Mouse (Mus musculus) neural tube, embryonic 11.5 days (tissue): ENCODE measurements at regions not wholly inside any gene's neighbourhood (a gene's known extent, or its start where the extent isn't known, plus 50 kb on each side); places are given as distances from the start of the nearest gene placed in this dataset.

Experiments used
- ATAC-seq: fragments of 200-750 bp; cut with Nextera tagmentation; 2 replicates; pipeline ENCODE4 v1.8.0; 2017; ENCODE audit warnings: moderate number of reproducible peaks, mild to moderate bottlenecking, moderate TSS enrichment, moderate library complexity; ENCODE audit not compliant: insufficient read depth, low FRiP score, low TSS enrichment
- DNase-seq: peaks from one replicate; pipeline ENCODE4 v3.0.0-alpha.2; 2015; ENCODE audit warnings: low spot score
- H3K27ac ChIP-seq: fragments of 300-500 bp; sonication (generic); 2 replicates; pipeline ENCODE4 v1.5.1; 2014; ENCODE audit warnings: low read depth, mild to moderate bottlenecking, low read length
- H3K27me3 ChIP-seq: fragments of 300-500 bp; sonication (generic); 2 replicates; pipeline ENCODE4 v1.6.1; 2014; ENCODE audit warnings: mild to moderate bottlenecking, low read length, mixed read lengths; ENCODE audit not compliant: control insufficient read depth, insufficient read depth
- H3K36me3 ChIP-seq: fragments of 300-500 bp; sonication (generic); 2 replicates; pipeline ENCODE4 v1.6.1; 2014; ENCODE audit warnings: mild to moderate bottlenecking, low read length, moderate library complexity, mixed read lengths; ENCODE audit not compliant: control insufficient read depth, insufficient read depth
- H3K4me1 ChIP-seq: fragments of 300-500 bp; sonication (generic); 2 replicates; pipeline ENCODE4 v1.6.1; 2014; ENCODE audit warnings: low read length, mixed read lengths; ENCODE audit not compliant: control insufficient read depth, insufficient read depth
- H3K4me2 ChIP-seq: fragments of 300-500 bp; sonication (generic); 2 replicates; pipeline ENCODE4 v1.6.1; 2014; ENCODE audit warnings: low read depth, mild to moderate bottlenecking, moderate library complexity
- H3K4me3 ChIP-seq: fragments of 300-500 bp; sonication (generic); 2 replicates; pipeline ENCODE4 v1.5.1; 2014; ENCODE audit warnings: low read depth, low read length
- H3K9ac ChIP-seq: fragments of 300-500 bp; sonication (generic); 2 replicates; pipeline ENCODE4 v1.6.1; 2014; ENCODE audit warnings: mild to moderate bottlenecking, low read length
- H3K9me3 ChIP-seq: fragments of 300-500 bp; sonication (generic); 2 replicates; pipeline ENCODE4 v1.6.1; 2016; ENCODE audit warnings: low read length; ENCODE audit not compliant: control insufficient read depth
- WGBS: fragments of 180-500 bp; shearing (Covaris S2); extraction: QIAGEN DNeasy Blood & Tissue Kit; methylation state at CpG from one replicate; pipeline ENCODE4 v1.1.7; 2014; 5-methylcytosine and 5-hydroxymethylcytosine counted together

GRCm38 (mm10) chr5:14415234-14415862 is 99.4 kb upstream of the Pclo start:
- H3K4me3 ChIP-seq, result no peak overlapping the region
- no peak overlapping the region for H3K27ac ChIP-seq
- ATAC-seq (no peak), DNase-seq (no peak)
- H3K9ac ChIP-seq, result no peak overlapping the region
- WGBS, result 68% methylated on average over 1 of the region's 1 CpGs
- H3K4me2 ChIP-seq, result no peak overlapping the region
- H3K4me1 ChIP-seq, result no peaks in the 10 kb centered on the region
- H3K27me3 ChIP-seq, result no peaks in the 10 kb centered on the region
- no peaks in the 10 kb centered on the region for H3K9me3 ChIP-seq
- H3K36me3 ChIP-seq, result no peaks in the 10 kb centered on the region

DNA sequence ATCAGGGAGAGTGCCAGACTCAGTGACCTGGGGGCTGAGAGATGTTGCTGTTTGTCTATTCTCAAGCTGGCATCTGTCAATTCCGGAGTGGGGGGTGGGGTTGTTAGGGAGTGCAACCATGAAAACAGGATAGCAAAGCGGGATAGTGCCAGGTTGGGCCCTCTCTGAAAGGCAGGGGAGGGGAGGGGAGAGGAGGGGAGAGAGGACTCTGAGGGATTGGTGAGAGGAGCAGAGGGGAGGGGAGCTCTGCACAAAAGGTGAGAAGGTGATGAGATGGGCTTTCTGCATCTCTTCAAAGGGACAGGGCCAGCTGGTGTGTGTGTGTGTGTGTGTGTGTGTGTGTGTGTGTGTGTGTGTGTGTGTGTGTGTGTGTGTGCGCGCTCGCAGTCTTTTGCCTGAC is 61.6 kb upstream of the Pclo start:
- 41% methylated on average over 5 of the region's 5 CpGs for WGBS
- no peak; the same call in 1 of the 2 replicates for ATAC-seq

More for the DNA sequence above, 61.6 kb upstream of the Pclo start:
- no peaks in the 10 kb centered on the region for H3K9me3 ChIP-seq
- H3K27ac ChIP-seq, result no peak overlapping the region
- no peaks in the 10 kb centered on the region for H3K27me3 ChIP-seq
- no peak for DNase-seq
- no peak overlapping the region for H3K4me3 ChIP-seq
- H3K4me1 ChIP-seq, result no peaks in the 10 kb centered on the region
- no peaks in the 10 kb centered on the region for H3K36me3 ChIP-seq
- no peak overlapping the region for H3K4me2 ChIP-seq
- H3K9ac ChIP-seq, result no peak overlapping the region
